Mouse (Mus musculus) embryonic stem cell, embryonic (primary cell): Measurements from ENCODE around the gene Mrap2.
"Not testable (repeated sequence)": the region's sequence is repeated elsewhere in the genome, so short reads cannot be mapped to it uniquely, and the experiment has no call there.

Experiments
- CTCF ChIA-PET, 4 experiments: fragments of 300-600 bp in 2 of 4; fragments of 350-600 bp in 2 of 4; sonication (Branson Sonifier 250); formaldehyde crosslinking; loops; one replicate each; lab custom pipeline; 2022; ENCODE audit warnings: inconsistent platforms in 2 of 4; lab: Charles Lee
- POLR2A ChIA-PET, 4 experiments: fragments of 300-600 bp in 2 of 4; fragments of 350-600 bp in 2 of 4; sonication (Branson Sonifier 250); formaldehyde crosslinking; loops; one replicate each; lab custom pipeline; 2022; ENCODE audit warnings: antibody characterized with exemption in 4 of 4, inconsistent platforms in 1 of 4; lab: Charles Lee

Gene Mrap2

GRCm38 (mm10) chr9:87144106-87144505 is at the start of gene Mrap2:
TSS of gene Mrap2 (plus strand) at chr9:87144306.
- POLR2A ChIA-PET: interaction anchor here in 3 of 4 experiments (0.5 to 2.0 kb wide), 6 partner anchors 8 to 1386 kb away, joined by 3 to 5 read pairs (median 3); partner anchors contain the start of gene Cep162 (in 1 of the 3)
- CTCF ChIA-PET: interaction anchor here in 3 of 4 experiments (0.5 to 1.5 kb wide), 10 partner anchors 10 to 679 kb away, joined by 3 to 6 read pairs (median 3); partner anchors contain the start of gene Cep162 (in 2 of the 3)

GRCm38 (mm10) chr9:87097989-87098388 is 46.1 kb upstream of the Mrap2 start:
- CTCF ChIA-PET: interaction anchor here in 3 of 4 experiments (0.6 to 2.2 kb wide), 9 partner anchors 12 to 257 kb away, joined by 3 to 10 read pairs (median 4); partner anchors contain the start of gene Cep162 (in 1 of the 3)

GRCm38 (mm10) chr9:87115019-87115418 is 29.1 kb upstream of the Mrap2 start:
- ChIA-PET POLR2A (no interaction called here), CTCF (interaction anchor here in 2 of 4 experiments (2.7 to 2.8 kb wide), 2 partner anchors 17 kb away, joined by 10 read pairs; no protein-coding TSS in a partner anchor)

More at GRCm38 (mm10) chr9:87097989-87098388, 46.1 kb upstream of the Mrap2 start:
- POLR2A ChIA-PET: interaction anchor here in 1 of 4 experiments (0.9 kb wide), 1 partner anchor 15 kb away, joined by 3 read pairs; no protein-coding TSS in a partner anchor

GRCm38 (mm10) chr9:87115456-87115931 is 28.6 kb upstream of the Mrap2 start:
- POLR2A ChIA-PET: no interaction called here
- CTCF ChIA-PET: interaction anchor here in 2 of 4 experiments (2.7 to 2.8 kb wide), 2 partner anchors 18 kb away, joined by 10 read pairs; no protein-coding TSS in a partner anchor

- POLR2A ChIA-PET: no interaction called here
- CTCF ChIA-PET: interaction anchor here in 1 of 4 experiments (2.7 kb wide), 1 partner anchor 18 kb away, joined by 10 read pairs; no protein-coding TSS in a partner anchor
These were observed 28.1 kb upstream of the Mrap2 start for GRCm38 (mm10) chr9:87115978-87116377.

- CTCF ChIA-PET: no interaction called here
- POLR2A ChIA-PET: interaction anchor here in 1 of 4 experiments (0.7 kb wide), 1 partner anchor 14 kb away, joined by 3 read pairs; no protein-coding TSS in a partner anchor
These were observed 25.1 kb upstream of the Mrap2 start for GRCm38 (mm10) chr9:87118996-87119395.

GRCm38 (mm10) chr9:87121956-87122493 is 22.1 kb upstream of the Mrap2 start:
- ChIA-PET POLR2A (no interaction called here), CTCF (interaction anchor here in 1 of 4 experiments (0.6 kb wide), 1 partner anchor 64 kb away, joined by 6 read pairs; no protein-coding TSS in a partner anchor)

- CTCF ChIA-PET, POLR2A ChIA-PET: not testable (repeated sequence)
These were observed 17.1 kb upstream of the Mrap2 start for GRCm38 (mm10) chr9:87127046-87127445.

- CTCF ChIA-PET: no interaction called here
- POLR2A ChIA-PET: no interaction called here
These were observed 8.1 kb upstream of the Mrap2 start for GRCm38 (mm10) chr9:87135765-87136558.

GRCm38 (mm10) chr9:87143076-87143475 is 1.0 kb upstream of the Mrap2 start:
- POLR2A ChIA-PET: interaction anchor here in 1 of 4 experiments (2.0 kb wide), 1 partner anchor 9 kb away, joined by 5 read pairs; no protein-coding TSS in a partner anchor
- CTCF ChIA-PET: no interaction called here

GRCm38 (mm10) chr9:87144532-87144931 is 426 bp downstream of the Mrap2 start:
- CTCF ChIA-PET: interaction anchor here in 2 of 4 experiments (0.7 to 1.5 kb wide), 8 partner anchors 10 to 679 kb away, joined by 3 to 4 read pairs (median 3); partner anchors contain the start of gene Cep162 (in 1 of the 2)

GRCm38 (mm10) chr9:87145180-87145579 is 1.1 kb downstream of the Mrap2 start:
- CTCF ChIA-PET: interaction anchor here in 2 of 4 experiments (0.6 to 1.5 kb wide), 2 partner anchors 117 to 261 kb away, joined by 3 to 6 read pairs; no protein-coding TSS in a partner anchor
- POLR2A ChIA-PET: interaction anchor here in 1 of 4 experiments (0.9 to 1.6 kb wide), 2 partner anchors 22 to 124 kb away, joined by 3 read pairs; partner anchors contain the start of gene Cyb5r4

More at GRCm38 (mm10) chr9:87144532-87144931, 426 bp downstream of the Mrap2 start:
- POLR2A ChIA-PET: interaction anchor here in 3 of 4 experiments (0.5 to 2.0 kb wide), 7 partner anchors 8 to 1385 kb away, joined by 3 to 5 read pairs (median 3); partner anchors contain the start of genes Cep162 (in 1 of the 3) and Cyb5r4 (in 1 of the 3)

GRCm38 (mm10) chr9:87145671-87146070 is 1.6 kb downstream of the Mrap2 start:
- ChIA-PET CTCF (interaction anchor here in 1 of 4 experiments (1.5 kb wide), 1 partner anchor 118 kb away, joined by 3 read pairs; no protein-coding TSS in a partner anchor), POLR2A (interaction anchor here in 1 of 4 experiments (0.9 to 1.6 kb wide), 2 partner anchors 21 to 124 kb away, joined by 3 read pairs; partner anchors contain the start of gene Cyb5r4)

GRCm38 (mm10) chr9:87146400-87146799 is 2.3 kb downstream of the Mrap2 start:
- ChIA-PET POLR2A (interaction anchor here in 1 of 4 experiments (0.7 kb wide), 1 partner anchor 250 kb away, joined by 4 read pairs; no protein-coding TSS in a partner anchor), CTCF (no interaction called here)

GRCm38 (mm10) chr9:87147927-87148326 is 3.8 kb downstream of the Mrap2 start:
- CTCF ChIA-PET: interaction anchor here in 1 of 4 experiments (0.6 kb wide), 1 partner anchor 240 kb away, joined by 5 read pairs; no protein-coding TSS in a partner anchor
- POLR2A ChIA-PET: no interaction called here

GRCm38 (mm10) chr9:87152641-87153325 is 8.7 kb downstream of the Mrap2 start:
- ChIA-PET CTCF (no interaction called here), POLR2A (interaction anchor here (0.6 to 0.8 kb wide), 4 partner anchors 9 to 581 kb away, joined by 3 to 5 read pairs (median 3); partner anchors contain the start of genes Mrap2 (in 2 of the 4), Pgm3 (in 1 of the 4) and Rwdd2a (in 1 of the 4))

- POLR2A ChIA-PET: interaction anchor here in 1 of 4 experiments (1.4 kb wide), 1 partner anchor 190 kb away, joined by 4 read pairs; no protein-coding TSS in a partner anchor
- CTCF ChIA-PET: interaction anchor here in 1 of 4 experiments (0.5 kb wide), 1 partner anchor 911 kb away, joined by 9 read pairs; no protein-coding TSS in a partner anchor
These were observed 18.5 kb downstream of the Mrap2 start for GRCm38 (mm10) chr9:87162559-87162958.
